Mouse (Mus musculus): ENCODE results near the gene Spata7. TPM values are rescaled to one million over a fixed set of nuclear protein-coding genes. Genes with fewer than 3 reads are reported as not detected.

Spata7 gene
- 10.2 and 10.5 TPM in 2 replicates for polyA plus RNA-seq (2015; fragmentation: Nextera tagmentation; extraction: Ambion mirVana)

DNA sequence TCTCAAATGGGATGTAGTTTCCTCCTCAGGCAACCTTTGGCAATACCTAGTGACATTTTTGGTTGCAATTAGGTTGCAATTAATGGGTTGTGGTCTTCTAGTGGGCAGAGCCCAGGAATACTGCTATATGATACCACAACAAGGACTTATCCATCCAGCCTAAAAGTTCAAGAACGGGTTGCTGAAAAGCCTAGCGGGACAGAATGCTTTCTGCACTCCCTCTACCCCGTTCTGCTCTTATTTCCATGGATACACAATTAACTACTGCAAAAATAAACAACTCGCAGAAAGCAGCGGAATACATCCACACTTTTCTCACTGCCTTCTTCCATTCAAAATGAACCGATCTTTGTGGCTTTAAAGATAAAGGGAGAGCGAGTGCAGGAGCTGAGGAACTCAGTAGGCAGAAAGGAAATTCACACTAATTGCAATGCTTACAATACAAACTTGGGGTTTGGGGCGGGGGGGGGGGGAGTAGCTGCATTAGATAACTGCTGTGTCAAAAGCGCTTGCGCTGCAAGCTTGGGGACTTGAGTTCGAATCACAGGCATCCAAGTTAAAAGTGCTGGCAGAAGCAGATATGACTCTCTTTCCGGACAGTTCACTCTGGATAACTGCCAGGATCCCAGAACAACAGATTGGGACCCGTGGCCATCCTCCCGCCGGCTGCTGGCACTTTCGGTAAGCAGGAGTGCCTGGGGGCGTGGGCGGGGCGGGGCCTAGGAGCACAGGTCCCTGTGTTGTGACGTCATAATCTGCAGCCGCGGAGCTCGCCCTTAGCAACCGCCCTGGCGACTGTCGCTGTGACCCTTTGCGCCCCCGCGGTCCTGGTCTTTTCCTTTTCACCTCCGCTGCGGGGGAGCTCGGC, at the start of gene Spata7:
Spata7 (plus strand) TSS at position 766 of the 868 bp plus-strand sequence.
- Histone ChIP-seq H3K4me2 (ENCODE audit: low read depth, low read length) (peak within 1 kb of the TSS; percentile 78), H3K9ac (ENCODE audit: low read length) (peak within 1 kb of the TSS; percentile 81), H3K36me3 (ENCODE audit: control insufficient read depth, insufficient read depth, low read length) (no peaks in the 10 kb centered on the region), H3K4me3 (replicated peaks; ENCODE audit: low read length) (peak within 1 kb of the TSS; percentile 92), H3K27ac (ENCODE audit: low read length) (no peak within 1 kb of the TSS), H3K9me3 (replicated peaks; ENCODE audit: control insufficient read depth, low read length) (no peaks in the 10 kb centered on the region), H3K4me1 (ENCODE audit: control insufficient read depth, insufficient read depth, low read length) (peaks cover 5% of the 10 kb centered on the region), H3K27me3 (ENCODE audit: control insufficient read depth, insufficient read depth, low read length) (no peaks in the 10 kb centered on the region)
- 2% methylated on average over 32 of the region's 32 CpGs for WGBS
- ATAC-seq (ENCODE audit: insufficient read depth, low FRiP score), result peak; percentile 94

GRCm38 (mm10) chr12:98585302-98585701, 42.7 kb upstream of the Spata7 start:
- H3K9ac ChIP-seq (ENCODE audit: low read length), result no peak overlapping the region
- no peak overlapping the region for H3K27ac ChIP-seq (ENCODE audit: low read length)
- no peaks in the 10 kb centered on the region for H3K9me3 ChIP-seq (replicated peaks; ENCODE audit: control insufficient read depth, low read length)
- H3K4me1 ChIP-seq (ENCODE audit: control insufficient read depth, insufficient read depth, low read length), result no peaks in the 10 kb centered on the region
- no peak for ATAC-seq (ENCODE audit: insufficient read depth, low FRiP score)
- H3K36me3 ChIP-seq (ENCODE audit: control insufficient read depth, insufficient read depth, low read length), result no peaks in the 10 kb centered on the region
- H3K4me2 ChIP-seq (ENCODE audit: low read depth, low read length), result no peak overlapping the region
- no peaks in the 10 kb centered on the region for H3K27me3 ChIP-seq (ENCODE audit: control insufficient read depth, insufficient read depth, low read length)
- 40% methylated on average over 3 of the region's 3 CpGs for WGBS
- no peak overlapping the region for H3K4me3 ChIP-seq (replicated peaks; ENCODE audit: low read length)

DNA sequence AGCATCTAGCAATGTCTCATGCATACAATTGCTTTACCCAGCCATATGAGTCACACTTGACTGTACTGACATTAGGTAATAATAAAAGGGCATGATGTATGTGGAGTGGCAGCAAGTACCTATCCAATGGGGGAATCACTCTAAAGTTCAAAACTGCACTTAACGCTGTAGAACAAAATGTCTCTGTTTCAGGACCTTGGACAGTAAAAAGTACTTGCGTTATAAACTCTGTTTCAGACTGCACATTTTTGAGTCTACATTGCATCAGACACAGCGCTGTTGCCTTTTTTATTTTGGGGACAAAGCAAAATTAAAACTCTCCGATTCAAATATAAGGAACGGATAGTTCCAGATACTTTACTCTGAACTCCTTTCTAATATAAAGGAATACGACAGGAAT, 39.4 kb upstream of the Spata7 start:
- Histone ChIP-seq H3K27me3 (ENCODE audit: control insufficient read depth, insufficient read depth, low read length) (no peaks in the 10 kb centered on the region), H3K9ac (ENCODE audit: low read length) (no peak overlapping the region), H3K9me3 (replicated peaks; ENCODE audit: control insufficient read depth, low read length) (no peaks in the 10 kb centered on the region), H3K36me3 (ENCODE audit: control insufficient read depth, insufficient read depth, low read length) (no peaks in the 10 kb centered on the region), H3K27ac (ENCODE audit: low read length) (no peak overlapping the region), H3K4me3 (replicated peaks; ENCODE audit: low read length) (no peak overlapping the region), H3K4me2 (ENCODE audit: low read depth, low read length) (no peak overlapping the region), H3K4me1 (ENCODE audit: control insufficient read depth, insufficient read depth, low read length) (no peaks in the 10 kb centered on the region)
- no peak for ATAC-seq (ENCODE audit: insufficient read depth, low FRiP score)
- 61% methylated on average over 6 of the region's 6 CpGs for WGBS

DNA sequence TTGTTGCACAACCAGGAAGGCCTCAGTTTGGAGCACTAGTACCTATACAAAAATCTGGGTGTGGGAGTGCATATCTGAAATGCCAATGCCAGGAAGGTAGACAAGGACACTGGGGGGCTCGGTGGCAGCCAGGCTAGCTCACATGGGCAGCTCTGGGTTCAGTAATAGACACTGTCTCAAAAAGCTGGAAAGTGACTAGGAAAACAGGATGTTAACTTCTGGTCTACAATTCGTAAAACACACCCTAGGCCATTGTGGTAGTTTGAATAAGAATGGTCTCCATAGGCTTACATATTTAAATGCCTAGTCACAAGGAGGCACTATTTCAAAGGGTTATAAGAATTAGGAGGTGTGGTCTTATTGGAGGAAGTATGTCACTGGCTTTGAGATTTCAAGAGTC, 36.9 kb upstream of the Spata7 start:
- Histone ChIP-seq H3K4me2 (ENCODE audit: low read depth, low read length) (no peak overlapping the region), H3K4me1 (ENCODE audit: control insufficient read depth, insufficient read depth, low read length) (no peaks in the 10 kb centered on the region), H3K27me3 (ENCODE audit: control insufficient read depth, insufficient read depth, low read length) (no peaks in the 10 kb centered on the region), H3K36me3 (ENCODE audit: control insufficient read depth, insufficient read depth, low read length) (no peaks in the 10 kb centered on the region), H3K9me3 (replicated peaks; ENCODE audit: control insufficient read depth, low read length) (no peaks in the 10 kb centered on the region), H3K27ac (ENCODE audit: low read length) (no peak overlapping the region), H3K4me3 (replicated peaks; ENCODE audit: low read length) (no peak overlapping the region), H3K9ac (ENCODE audit: low read length) (no peak overlapping the region)
- no peak for ATAC-seq (ENCODE audit: insufficient read depth, low FRiP score)
- WGBS, result 80% methylated on average over 2 of the region's 2 CpGs

GRCm38 (mm10) chr12:98600861-98601260, 27.1 kb upstream of the Spata7 start:
- Histone ChIP-seq H3K27me3 (ENCODE audit: control insufficient read depth, insufficient read depth, low read length) (no peaks in the 10 kb centered on the region), H3K9me3 (replicated peaks; ENCODE audit: control insufficient read depth, low read length) (no peaks in the 10 kb centered on the region), H3K27ac (ENCODE audit: low read length) (no peak overlapping the region), H3K36me3 (ENCODE audit: control insufficient read depth, insufficient read depth, low read length) (no peaks in the 10 kb centered on the region), H3K4me3 (replicated peaks; ENCODE audit: low read length) (no peak overlapping the region), H3K4me2 (ENCODE audit: low read depth, low read length) (no peak overlapping the region), H3K9ac (ENCODE audit: low read length) (no peak overlapping the region), H3K4me1 (ENCODE audit: control insufficient read depth, insufficient read depth, low read length) (no peaks in the 10 kb centered on the region)
- WGBS, result 81% methylated on average over 5 of the region's 5 CpGs
- ATAC-seq (ENCODE audit: insufficient read depth, low FRiP score), result no peak

DNA sequence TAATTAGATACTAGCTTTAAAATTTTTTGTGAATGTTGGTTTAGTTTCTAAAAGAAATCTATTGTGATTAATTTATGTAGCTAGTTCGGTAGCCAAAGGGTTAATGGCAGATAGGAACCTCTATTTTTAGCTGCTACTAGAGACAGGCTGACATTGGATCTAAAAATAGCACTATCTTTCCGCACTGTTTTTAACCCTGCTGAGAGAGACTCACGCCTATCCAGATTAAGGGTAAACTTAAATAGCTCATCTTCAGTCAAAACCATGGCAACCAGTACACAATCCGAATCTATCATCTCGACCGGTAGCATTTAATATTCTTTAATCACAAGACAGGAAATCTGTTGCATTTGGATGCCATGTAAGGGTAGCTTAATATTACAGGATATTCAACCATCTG, 25.8 kb upstream of the Spata7 start:
- Histone ChIP-seq H3K4me3 (replicated peaks; ENCODE audit: low read length) (no peak overlapping the region), H3K27ac (ENCODE audit: low read length) (no peak overlapping the region), H3K4me1 (ENCODE audit: control insufficient read depth, insufficient read depth, low read length) (no peaks in the 10 kb centered on the region), H3K27me3 (ENCODE audit: control insufficient read depth, insufficient read depth, low read length) (no peaks in the 10 kb centered on the region), H3K36me3 (ENCODE audit: control insufficient read depth, insufficient read depth, low read length) (no peaks in the 10 kb centered on the region), H3K4me2 (ENCODE audit: low read depth, low read length) (no peak overlapping the region), H3K9me3 (replicated peaks; ENCODE audit: control insufficient read depth, low read length) (no peaks in the 10 kb centered on the region), H3K9ac (ENCODE audit: low read length) (no peak overlapping the region)
- ATAC-seq (ENCODE audit: insufficient read depth, low FRiP score), result no peak
- WGBS, result 25% methylated on average over 6 of the region's 6 CpGs

GRCm38 (mm10) chr12:98605264-98605663, 22.7 kb upstream of the Spata7 start:
- no peak for ATAC-seq (ENCODE audit: insufficient read depth, low FRiP score)

GRCm38 (mm10) chr12:98606595-98607290, 21.2 kb upstream of the Spata7 start:
- 69% methylated on average over 5 of the region's 5 CpGs for WGBS
- Histone ChIP-seq H3K9ac (ENCODE audit: low read length) (no peak overlapping the region), H3K36me3 (ENCODE audit: control insufficient read depth, insufficient read depth, low read length) (no peaks in the 10 kb centered on the region), H3K4me3 (replicated peaks; ENCODE audit: low read length) (no peak overlapping the region), H3K9me3 (replicated peaks; ENCODE audit: control insufficient read depth, low read length) (no peaks in the 10 kb centered on the region), H3K27me3 (ENCODE audit: control insufficient read depth, insufficient read depth, low read length) (no peaks in the 10 kb centered on the region), H3K27ac (ENCODE audit: low read length) (no peak overlapping the region), H3K4me1 (ENCODE audit: control insufficient read depth, insufficient read depth, low read length) (no peaks in the 10 kb centered on the region), H3K4me2 (ENCODE audit: low read depth, low read length) (no peak overlapping the region)
- no peak for ATAC-seq (ENCODE audit: insufficient read depth, low FRiP score)

More at GRCm38 (mm10) chr12:98605264-98605663, 22.7 kb upstream of the Spata7 start:
- H3K4me1 ChIP-seq (ENCODE audit: control insufficient read depth, insufficient read depth, low read length), result no peaks in the 10 kb centered on the region
- 77% methylated on average over 1 of the region's 1 CpGs for WGBS
- no peaks in the 10 kb centered on the region for H3K27me3 ChIP-seq (ENCODE audit: control insufficient read depth, insufficient read depth, low read length)
- H3K9me3 ChIP-seq (replicated peaks; ENCODE audit: control insufficient read depth, low read length), result no peaks in the 10 kb centered on the region
- H3K4me3 ChIP-seq (replicated peaks; ENCODE audit: low read length), result no peak overlapping the region
- no peak overlapping the region for H3K27ac ChIP-seq (ENCODE audit: low read length)
- H3K9ac ChIP-seq (ENCODE audit: low read length), result no peak overlapping the region
- no peak overlapping the region for H3K4me2 ChIP-seq (ENCODE audit: low read depth, low read length)
- H3K36me3 ChIP-seq (ENCODE audit: control insufficient read depth, insufficient read depth, low read length), result no peaks in the 10 kb centered on the region

DNA sequence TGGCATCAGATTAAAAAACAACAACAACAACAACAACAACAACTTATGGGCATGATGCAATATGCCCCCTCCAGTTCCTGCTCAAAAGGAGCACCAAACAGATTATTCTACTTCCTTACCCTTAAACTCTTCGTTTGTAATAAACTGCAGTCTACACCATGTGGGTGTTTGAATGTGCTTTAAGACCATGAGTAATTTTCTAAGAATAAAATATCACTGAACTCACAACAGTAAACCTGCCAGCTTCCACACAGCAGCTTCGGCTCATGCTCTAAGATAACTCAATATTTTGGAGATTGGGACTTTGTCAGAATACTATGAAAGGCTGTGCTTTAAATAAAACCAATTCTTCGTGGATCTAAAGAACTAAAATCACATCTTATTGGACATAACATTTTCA, 17.6 kb upstream of the Spata7 start:
- no peaks in the 10 kb centered on the region for H3K9me3 ChIP-seq (replicated peaks; ENCODE audit: control insufficient read depth, low read length)
- WGBS, result 69% methylated on average over 3 of the region's 3 CpGs
- no peaks in the 10 kb centered on the region for H3K4me1 ChIP-seq (ENCODE audit: control insufficient read depth, insufficient read depth, low read length)
- H3K27ac ChIP-seq (ENCODE audit: low read length), result no peak overlapping the region
- H3K27me3 ChIP-seq (ENCODE audit: control insufficient read depth, insufficient read depth, low read length), result no peaks in the 10 kb centered on the region
- ATAC-seq (ENCODE audit: insufficient read depth, low FRiP score), result no peak
- H3K36me3 ChIP-seq (ENCODE audit: control insufficient read depth, insufficient read depth, low read length), result no peaks in the 10 kb centered on the region
- H3K9ac ChIP-seq (ENCODE audit: low read length), result no peak overlapping the region
- no peak overlapping the region for H3K4me3 ChIP-seq (replicated peaks; ENCODE audit: low read length)
- no peak overlapping the region for H3K4me2 ChIP-seq (ENCODE audit: low read depth, low read length)
